Mouse (Mus musculus): Measurements from ENCODE around the gene Tmcc2.
"Not testable (repeated sequence)": the region's sequence is repeated elsewhere in the genome, so short reads cannot be mapped to it uniquely, and the experiment has no call there.

Tmcc2 gene

DNA sequence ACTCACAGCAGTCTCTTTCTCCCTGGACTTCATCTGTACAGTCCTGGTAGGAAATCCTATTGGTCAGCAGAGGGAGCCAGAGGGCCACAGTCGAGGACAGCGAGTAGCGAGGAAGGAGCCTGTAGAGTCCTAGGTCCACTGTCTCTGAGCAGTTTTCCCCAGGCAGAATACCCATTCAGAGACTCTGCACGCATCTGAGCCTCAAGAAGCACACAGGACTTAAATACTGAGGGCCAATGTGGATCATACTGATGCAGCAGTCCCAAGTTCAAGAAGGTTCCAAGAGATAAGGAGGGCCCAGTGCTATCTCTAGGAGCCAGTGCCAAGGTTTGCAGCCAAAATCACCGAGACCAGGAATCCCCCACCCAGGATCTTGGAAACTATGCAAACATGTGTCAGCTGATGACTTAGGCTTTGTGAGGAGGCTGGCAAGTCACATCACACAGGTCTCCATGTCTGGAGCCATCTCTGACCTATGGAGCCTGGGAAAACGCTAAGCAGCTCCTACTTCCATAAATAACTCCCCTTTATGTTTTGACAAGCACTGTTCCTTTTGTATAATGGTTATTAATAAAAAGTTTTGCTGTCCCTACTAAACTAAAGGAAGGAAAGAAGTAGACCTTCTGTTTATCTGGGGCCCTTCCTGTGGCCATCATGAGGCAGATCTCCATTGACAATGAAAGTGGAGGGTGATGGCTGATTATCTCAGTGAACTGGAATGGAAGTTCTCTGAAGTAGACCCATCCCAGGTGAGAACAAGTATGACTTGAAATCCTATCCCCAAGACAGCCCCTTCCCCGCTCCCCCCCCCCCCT is 23.2 kb downstream of the Tmcc2 start:
- DNase-seq (ENCODE audit: low spot score) = peak; percentile 58

DNA sequence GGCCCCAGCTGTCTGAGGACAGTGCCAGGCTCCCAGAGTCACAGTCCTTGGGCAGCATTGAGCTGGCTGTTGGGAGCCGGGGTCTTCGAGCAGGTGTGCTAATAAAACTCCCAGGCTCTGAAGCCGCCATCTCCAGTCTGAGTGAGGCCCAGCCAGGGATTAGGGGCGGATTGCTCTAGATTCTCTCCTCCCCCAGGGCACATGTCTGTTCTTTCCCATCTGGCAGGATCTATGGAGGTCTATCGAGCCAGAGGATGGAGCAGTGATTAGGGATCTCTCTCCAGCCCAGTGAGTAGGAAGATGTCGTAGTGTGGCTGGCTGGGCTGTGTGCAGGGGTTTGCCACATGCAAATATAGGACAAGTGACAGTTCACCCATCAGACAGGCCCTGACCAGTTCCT is 24.1 kb downstream of the Tmcc2 start:
- no peak for DNase-seq (ENCODE audit: low spot score)

DNA sequence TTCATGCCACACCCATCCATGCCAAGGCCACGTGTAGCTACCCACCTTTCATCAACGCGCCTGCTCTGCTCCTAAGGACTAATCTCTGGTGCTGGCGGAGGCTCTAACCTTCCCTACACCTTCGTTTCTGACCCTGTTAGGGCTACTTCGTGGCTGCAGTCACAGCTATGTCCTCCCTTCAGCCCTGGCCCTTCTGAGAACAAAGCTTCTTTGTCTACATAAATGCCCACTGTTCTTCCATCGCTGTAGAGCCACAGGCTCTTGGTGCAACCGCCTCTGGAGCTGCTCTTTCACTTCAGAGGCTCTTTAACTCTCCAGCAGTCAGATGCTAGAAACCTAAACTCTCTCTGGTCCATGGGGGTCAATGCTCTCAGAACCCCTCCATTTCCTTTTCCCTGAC is 24.8 kb downstream of the Tmcc2 start:
- no peak for DNase-seq (ENCODE audit: low spot score)

DNA sequence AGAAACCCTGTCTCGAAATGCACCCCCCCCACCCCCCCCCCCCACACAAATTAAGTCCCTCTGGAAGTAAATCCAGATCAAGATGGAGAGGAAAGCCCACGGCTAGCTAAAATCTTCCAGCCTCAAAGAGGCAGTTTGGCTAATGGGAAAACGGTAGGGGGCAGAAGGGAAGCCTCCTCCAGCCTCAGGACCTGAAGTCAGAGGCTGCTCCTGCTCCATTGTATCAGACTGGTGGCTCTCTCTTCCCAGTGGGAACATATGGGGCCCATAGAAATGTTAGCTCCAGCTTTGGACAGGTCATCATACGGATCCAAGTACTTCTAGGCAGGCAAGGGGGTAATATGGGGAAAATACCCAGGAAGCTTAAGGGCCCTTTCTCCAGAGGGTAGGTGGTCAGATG is 25.4 kb downstream of the Tmcc2 start:
- no peak for DNase-seq (ENCODE audit: low spot score)

GRCm38 (mm10) chr1:132364896-132365557 is 26.1 kb downstream of the Tmcc2 start:
- no peak for DNase-seq (ENCODE audit: low spot score)

GRCm38 (mm10) chr1:132364388-132364787 is 26.7 kb downstream of the Tmcc2 start:
- no peak for DNase-seq (ENCODE audit: low spot score)

DNA sequence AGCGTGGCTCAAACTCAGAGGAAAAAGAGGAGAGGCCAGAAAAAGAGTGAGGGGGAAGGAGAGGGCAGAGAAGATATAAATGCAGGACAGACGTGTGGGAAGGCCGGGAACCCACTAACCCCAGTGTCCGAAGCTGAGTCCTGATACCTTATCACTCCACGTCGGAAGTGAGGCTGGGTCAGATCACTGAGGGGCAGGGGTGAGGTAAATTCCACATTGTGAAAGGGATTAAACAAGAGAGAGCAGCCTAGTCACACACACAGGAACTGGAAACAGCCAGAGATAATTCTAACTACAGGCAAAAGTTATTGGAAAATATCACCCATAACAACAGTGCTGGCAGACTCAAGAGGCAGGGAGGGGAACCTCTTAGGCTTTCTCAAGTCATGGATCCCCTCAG is 29.1 kb downstream of the Tmcc2 start:
- DNase-seq (ENCODE audit: low spot score) = no peak

DNA sequence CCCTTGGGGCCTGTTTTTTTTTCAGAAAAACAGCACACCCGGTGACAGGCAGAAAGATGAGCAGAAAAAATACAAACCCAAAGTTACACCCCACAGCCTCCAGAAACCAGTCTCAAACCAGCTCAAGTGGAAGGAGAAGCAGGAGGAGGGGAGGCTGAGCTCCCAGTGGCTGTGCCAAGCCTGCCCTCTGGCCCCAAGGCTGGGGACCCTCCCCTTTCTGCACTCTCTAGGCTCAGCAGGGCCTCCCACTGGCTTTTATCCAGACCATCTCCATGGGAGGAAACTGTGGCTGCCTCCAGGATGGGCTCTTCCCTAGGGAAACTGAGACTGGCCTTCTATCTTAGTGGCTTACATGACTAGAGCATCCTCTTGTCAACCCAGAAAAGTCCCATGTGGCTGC is 34.2 kb downstream of the Tmcc2 start:
- DNase-seq (ENCODE audit: low spot score) = no peak

- peak; percentile 78 for DNase-seq (ENCODE audit: low spot score)
Measured at GRCm38 (mm10) chr1:132355841-132356242, 35.2 kb downstream of the Tmcc2 start.

DNA sequence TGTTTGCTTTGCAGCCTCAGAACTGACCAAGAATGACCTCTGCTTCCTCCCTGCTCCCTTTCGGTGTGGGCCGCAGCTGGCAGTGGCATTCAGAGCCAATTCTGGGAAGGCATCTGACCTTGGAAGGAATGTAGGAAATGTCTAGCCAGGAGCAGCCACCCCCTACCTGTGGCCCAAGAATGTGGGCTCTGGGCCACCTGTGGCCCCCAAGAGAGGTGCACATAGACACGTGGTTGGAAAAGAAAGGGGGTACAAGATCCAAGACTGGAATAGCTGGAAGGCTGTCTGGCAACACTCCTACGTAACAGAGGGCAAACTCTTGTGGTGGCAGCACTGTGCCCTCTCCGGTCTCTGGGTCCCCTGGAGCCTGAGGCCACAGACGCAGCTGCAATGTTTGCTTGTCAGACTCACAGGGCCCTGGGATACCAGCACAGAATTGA is 35.9 kb downstream of the Tmcc2 start:
- DNase-seq (ENCODE audit: low spot score) = no peak

- DNase-seq (ENCODE audit: low spot score) = no peak
Measured at GRCm38 (mm10) chr1:132354234-132354633, 36.8 kb downstream of the Tmcc2 start.

DNA sequence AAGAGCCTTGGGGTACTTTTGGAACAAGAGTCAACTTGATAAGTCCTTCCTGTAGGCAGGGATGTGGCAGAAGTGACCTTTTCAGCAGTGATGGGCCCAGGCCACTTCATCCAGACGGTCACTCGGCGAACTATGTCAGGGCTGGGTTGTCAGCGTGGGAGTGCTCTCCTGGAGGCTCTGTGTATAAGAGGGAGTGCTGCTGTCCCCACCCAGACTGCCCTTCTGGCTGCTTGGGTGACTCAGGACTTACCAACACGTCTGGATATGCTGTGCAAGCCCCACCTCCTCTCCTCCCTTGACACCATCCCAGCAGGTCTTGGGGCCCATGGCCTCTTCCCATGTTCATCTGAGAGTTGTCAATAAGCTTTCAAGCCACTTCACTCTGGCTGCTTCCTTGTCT is 37.7 kb downstream of the Tmcc2 start:
- DNase-seq (ENCODE audit: low spot score) = no peak

- DNase-seq (ENCODE audit: low spot score) = no peak
Measured at GRCm38 (mm10) chr1:132351058-132351457, 40.0 kb downstream of the Tmcc2 start.

- not testable (repeated sequence) for DNase-seq (ENCODE audit: low spot score)
Measured at GRCm38 (mm10) chr1:132349601-132350000, 41.5 kb downstream of the Tmcc2 start.

DNA sequence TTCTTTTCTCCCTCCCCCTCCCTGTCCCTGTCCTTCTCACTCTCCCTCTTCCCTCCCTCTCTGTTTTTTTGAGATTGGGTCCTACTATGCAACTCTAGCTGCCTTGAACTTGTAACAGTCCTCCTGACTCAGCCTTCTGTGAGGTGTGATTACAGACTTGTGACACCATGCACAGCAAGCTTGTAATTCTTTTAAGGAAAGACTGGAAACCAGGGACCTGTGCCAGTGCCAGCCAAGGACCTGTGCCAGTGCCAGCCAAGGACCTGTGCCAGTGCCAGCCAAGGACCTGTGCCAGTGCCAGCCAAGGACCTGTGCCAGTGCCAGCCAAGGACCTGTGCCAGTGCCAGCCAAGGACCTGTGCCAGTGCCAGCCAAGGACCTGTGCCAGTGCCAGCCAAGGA is 42.0 kb downstream of the Tmcc2 start:
- not testable (repeated sequence) for DNase-seq (ENCODE audit: low spot score)

DNA sequence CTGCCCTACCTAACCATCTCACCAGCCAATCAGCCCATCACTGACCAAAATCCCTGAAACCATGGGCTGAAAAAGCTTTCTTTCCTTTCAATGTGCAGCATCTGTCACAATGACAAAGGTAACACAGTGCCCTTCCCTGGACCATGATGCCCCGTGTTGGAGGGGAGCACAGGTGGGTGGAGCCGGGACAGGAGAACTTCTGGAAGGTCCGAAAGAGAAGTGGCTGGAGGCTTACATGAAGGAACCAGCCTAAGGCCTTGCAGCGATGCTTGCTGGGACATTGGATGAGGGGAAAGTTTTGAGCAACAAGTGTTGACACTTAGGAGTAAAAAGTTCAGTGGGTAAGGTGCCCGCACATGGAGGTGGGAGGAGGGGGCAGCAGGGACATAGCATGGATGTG is 42.7 kb downstream of the Tmcc2 start:
- no peak for DNase-seq (ENCODE audit: low spot score)

DNA sequence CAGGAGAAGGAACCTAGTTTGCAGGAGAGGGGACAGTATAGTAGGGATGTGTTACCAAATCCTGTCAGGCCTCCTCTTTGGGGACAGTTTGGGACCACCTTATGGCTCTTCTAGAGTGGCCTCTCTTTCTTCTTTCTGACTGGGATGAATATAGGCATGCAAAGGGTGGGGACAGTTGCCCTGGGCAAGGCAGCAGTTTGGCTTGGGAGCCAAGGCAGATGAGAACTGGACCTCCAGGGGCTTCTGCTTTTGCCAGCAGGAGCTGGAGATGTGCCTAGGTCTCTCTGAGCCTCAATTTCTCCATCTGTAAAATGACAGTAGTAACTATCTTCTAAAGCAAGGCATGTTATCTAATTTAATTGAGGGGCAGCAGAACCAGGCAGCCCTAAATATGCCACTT is 44.1 kb downstream of the Tmcc2 start:
- no peak for DNase-seq (ENCODE audit: low spot score)

DNA sequence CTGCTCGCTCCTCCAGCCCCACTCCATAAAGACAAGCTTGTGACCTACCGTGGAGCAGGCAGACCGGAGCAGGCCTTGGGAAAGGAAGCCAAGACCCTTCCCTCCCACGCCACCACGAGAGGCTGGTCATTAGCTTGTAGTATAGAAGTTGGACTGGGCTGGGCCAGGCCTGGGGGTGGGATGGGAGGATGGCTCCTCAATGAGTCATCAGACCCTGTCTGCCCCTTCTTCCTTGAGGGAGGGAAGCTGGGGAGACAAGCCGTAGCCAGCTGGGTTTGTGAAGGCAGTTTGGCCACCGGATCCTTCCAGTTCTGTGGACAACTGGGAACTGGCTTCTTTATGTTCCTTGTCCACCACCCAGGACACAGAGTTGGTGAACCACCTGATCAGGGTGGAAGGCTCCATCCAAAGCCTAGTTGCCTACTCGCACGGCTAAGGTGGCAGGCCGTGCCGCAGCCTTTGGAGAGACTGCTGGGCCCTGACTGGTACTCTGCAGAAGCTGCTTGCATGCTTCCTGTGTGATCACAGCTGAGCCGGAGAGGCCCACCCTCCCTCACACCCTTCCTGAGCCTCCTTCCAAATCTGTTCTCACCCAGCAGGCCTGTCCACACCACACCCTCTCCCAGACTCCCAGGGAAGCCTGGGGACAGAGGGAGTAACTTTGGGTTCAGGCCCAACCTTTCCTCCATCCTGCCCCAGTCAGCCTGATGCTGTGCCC is 44.8 kb downstream of the Tmcc2 start:
- DNase-seq (ENCODE audit: low spot score) = no peak

DNA sequence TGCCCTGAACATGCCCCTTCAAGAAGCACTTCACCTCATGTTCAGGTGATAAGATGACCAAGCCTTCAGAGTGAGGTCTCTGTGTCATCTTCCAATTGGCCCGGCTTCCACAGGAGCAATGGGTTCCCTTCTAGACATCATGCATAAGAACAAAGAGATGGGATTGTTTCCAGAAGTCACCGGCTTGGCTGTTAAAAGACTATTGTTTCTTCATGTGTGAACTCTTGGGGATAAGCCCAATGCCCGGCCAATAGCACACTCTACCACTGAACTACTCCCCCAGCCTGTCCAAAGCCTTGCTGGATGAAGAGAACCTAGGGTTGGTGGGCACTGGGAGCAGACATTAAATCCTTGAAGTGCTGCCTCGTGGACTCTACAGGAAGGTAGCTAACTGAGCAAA is 45.6 kb downstream of the Tmcc2 start:
- DNase-seq (ENCODE audit: low spot score) = no peak

DNA sequence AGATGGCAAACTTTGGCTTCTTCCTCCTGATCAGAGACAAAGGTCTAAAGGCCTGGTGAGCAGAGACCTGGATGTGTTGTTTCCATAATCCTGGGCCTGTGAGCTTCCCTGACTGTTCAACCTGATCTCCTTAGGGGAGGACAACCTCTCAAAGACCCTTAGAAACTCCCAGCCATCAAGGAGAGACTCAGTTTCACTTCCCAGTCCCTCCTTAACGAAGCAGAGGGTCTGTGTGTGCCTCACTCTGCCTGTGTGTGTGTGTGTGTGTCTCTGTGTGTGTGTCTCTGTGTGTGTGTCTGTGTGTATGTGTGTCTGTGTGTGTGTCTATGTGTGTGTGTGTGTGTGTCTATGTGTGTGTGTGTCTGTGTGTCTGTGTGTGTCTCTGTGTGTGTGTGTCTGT is 47.4 kb downstream of the Tmcc2 start:
- no peak for DNase-seq (ENCODE audit: low spot score)

DNA sequence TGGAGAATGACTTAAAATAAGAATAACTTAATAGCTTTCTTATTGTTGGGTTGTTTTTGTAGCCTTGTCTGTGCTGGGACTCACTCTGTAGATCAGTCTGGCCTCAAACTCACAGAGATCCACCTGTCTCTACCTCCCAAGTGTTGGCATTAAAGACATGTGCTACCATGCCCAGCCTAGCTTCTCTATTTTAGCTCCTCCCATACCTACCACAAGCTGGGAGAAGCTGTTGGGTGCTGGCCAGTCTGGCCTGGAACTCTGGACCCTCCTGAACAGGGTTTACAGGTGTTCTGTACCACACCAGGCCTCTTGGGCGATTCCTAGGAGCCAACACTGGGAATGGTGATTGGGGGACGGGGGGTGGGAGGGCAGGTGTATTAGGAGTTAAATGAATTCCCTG is 47.9 kb downstream of the Tmcc2 start:
- no peak for DNase-seq (ENCODE audit: low spot score)

- DNase-seq (ENCODE audit: low spot score) = no peak
Measured at GRCm38 (mm10) chr1:132342518-132342917, 48.6 kb downstream of the Tmcc2 start.

All from ovary, postnatal 10 days (tissue).